Mouse (Mus musculus) MEL (cell line): ENCODE results near the gene Kazn.

Experiments
- EP300 ChIP-seq, 2 experiments: IDR thresholded peaks; 2 replicates each; pipeline ENCODE4 v1.6.1; 2011; ENCODE audit warnings: improper control_type of control experiment in 2 of 2, low read length in 2 of 2, low read depth in 1 of 2, mild to moderate bottlenecking in 1 of 2
- JUND ChIP-seq: IDR thresholded peaks from 2 replicates; pipeline ENCODE4 v1.6.1; 2011; ENCODE audit warnings: low read depth, mild to moderate bottlenecking, improper control_type of control experiment, low read length
- RCOR1 ChIP-seq: IDR thresholded peaks from 2 replicates; pipeline ENCODE4 v1.6.1; 2012; ENCODE audit warnings: low read depth, mild to moderate bottlenecking, inconsistent platforms, low read length, improper control_type of control experiment

- TF ChIP-seq JUND, result no peak
- TF ChIP-seq RCOR1, result no peak
- no peak for TF ChIP-seq EP300 (IDR thresholded peaks at IDR 0.05; ENCODE audit: low read depth in 1 of 2, low read length in 2 of 2)
These were observed 42.6 kb downstream of the Kazn start for GRCm38 (mm10) chr4:142196626-142197025.
